Mouse (Mus musculus) ES-Bruce4 (cell line): ENCODE data around the gene Mc1r. TPM values are rescaled to one million over a fixed set of nuclear protein-coding genes. Genes with fewer than 3 reads are reported as not detected.

Experiments used
- H3K27ac ChIP-seq: 2 replicates; pipeline ENCODE4 v1.5.1; 2012; ENCODE audit warnings: low read length, inconsistent platforms; ENCODE audit not compliant: insufficient read depth
- H3K27me3 ChIP-seq: 2 replicates; pipeline ENCODE4 v1.6.1; 2012; ENCODE audit warnings: mild to moderate bottlenecking, low read length, inconsistent platforms; ENCODE audit not compliant: control insufficient read depth, poor library complexity, insufficient read depth, severe bottlenecking
- H3K36me3 ChIP-seq: 2 replicates; pipeline ENCODE4 v1.6.1; 2012; ENCODE audit warnings: inconsistent platforms, mild to moderate bottlenecking, low read length, moderate library complexity; ENCODE audit not compliant: control insufficient read depth, poor library complexity, insufficient read depth, severe bottlenecking
- H3K4me1 ChIP-seq: one replicate; pipeline ENCODE4 v1.8.1; 2011; ENCODE audit warnings: low read length; ENCODE audit not compliant: control insufficient read depth, insufficient read depth
- H3K4me3 ChIP-seq: 2 replicates; pipeline ENCODE4 v1.5.1; 2011; ENCODE audit warnings: low read depth, mild to moderate bottlenecking, low read length
- H3K9ac ChIP-seq: 2 replicates; pipeline ENCODE4 v1.6.1; 2012; ENCODE audit warnings: low read depth, mild to moderate bottlenecking, inconsistent platforms; ENCODE audit not compliant: poor library complexity, severe bottlenecking
- H3K9me3 ChIP-seq: replicated peaks from 2 replicates; pipeline ENCODE4 v1.6.1; 2012; ENCODE audit warnings: mild to moderate bottlenecking, low read length, inconsistent platforms; ENCODE audit not compliant: control insufficient read depth, poor library complexity, insufficient read depth, severe bottlenecking
- CTCF ChIP-seq: IDR thresholded peaks from one replicate; pipeline ENCODE4 v1.8.1; 2011; ENCODE audit warnings: low read depth, low read length
- EP300 ChIP-seq: IDR thresholded peaks from 2 replicates; pipeline ENCODE4 v1.6.1; 2011; ENCODE audit warnings: low read depth, low read length; ENCODE audit not compliant: insufficient read depth
- POLR2A ChIP-seq: IDR thresholded peaks from one replicate; pipeline ENCODE4 v1.8.1; 2011; ENCODE audit warnings: low read length; ENCODE audit not compliant: insufficient read depth
- polyA plus RNA-seq: library from polyadenylated mRNA; stranded (reverse); fragments of >200 nt; gene quantifications from 2 replicates; pipeline ENCODE4 v1.2.4, GENCODE M21; 2011; ENCODE audit warnings: low read depth; ENCODE audit not compliant: missing spikeins, insufficient read depth, insufficient read length

Gene Mc1r
- polyA plus RNA-seq, 1 experiment, result not detected

- no peaks in the 10 kb centered on the region for H3K27me3 ChIP-seq
- H3K36me3 ChIP-seq, result peaks cover 28% of the 10 kb centered on the region
- H3K27ac ChIP-seq, result no peak overlapping the region
- H3K9ac ChIP-seq, result no peak overlapping the region
- TF ChIP-seq CTCF, result no peak
- no peak for TF ChIP-seq EP300
- no peak for TF ChIP-seq POLR2A
- no peaks in the 10 kb centered on the region for H3K9me3 ChIP-seq
- H3K4me1 ChIP-seq, result no peaks in the 10 kb centered on the region
- no peak overlapping the region for H3K4me3 ChIP-seq
These were observed 25.2 kb upstream of the Mc1r start for GRCm38 (mm10) chr8:123381711-123382110.

DNA sequence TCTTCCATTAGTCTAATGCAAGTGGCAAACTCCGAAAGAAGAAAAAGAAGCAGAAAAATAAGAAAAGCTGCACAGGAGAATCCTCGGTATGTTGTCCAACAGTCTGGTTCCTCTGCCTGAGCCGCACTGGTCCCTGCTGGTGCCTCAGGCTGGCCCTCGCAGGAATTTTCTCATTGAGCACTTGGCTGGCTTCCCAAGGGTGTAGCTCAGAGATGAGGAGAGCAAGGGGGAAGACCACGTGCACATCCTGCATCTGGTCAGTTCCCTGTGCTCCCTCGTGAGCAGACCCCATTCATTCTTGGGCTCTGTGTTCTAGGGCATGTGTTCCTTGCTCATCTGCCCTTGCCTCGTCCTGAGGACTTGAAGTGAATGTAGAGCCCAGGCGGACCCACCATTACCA, 24.4 kb upstream of the Mc1r start:
- Histone ChIP-seq H3K9me3 (no peaks in the 10 kb centered on the region), H3K9ac (no peak overlapping the region), H3K4me1 (no peaks in the 10 kb centered on the region), H3K27me3 (no peaks in the 10 kb centered on the region), H3K4me3 (no peak overlapping the region), H3K36me3 (peaks cover 31% of the 10 kb centered on the region), H3K27ac (no peak overlapping the region)
- TF ChIP-seq CTCF, result no peak
- no peak for TF ChIP-seq EP300
- no peak for TF ChIP-seq POLR2A

GRCm38 (mm10) chr8:123384883-123385540, 21.9 kb upstream of the Mc1r start:
- H3K9ac ChIP-seq, result no peak overlapping the region
- H3K4me3 ChIP-seq, result no peak overlapping the region
- no peaks in the 10 kb centered on the region for H3K4me1 ChIP-seq
- H3K36me3 ChIP-seq, result peaks cover 39% of the 10 kb centered on the region
- TF ChIP-seq CTCF (peak; percentile 41), POLR2A (no peak)
- no peaks in the 10 kb centered on the region for H3K27me3 ChIP-seq
- no peak overlapping the region for H3K27ac ChIP-seq
- no peaks in the 10 kb centered on the region for H3K9me3 ChIP-seq

GRCm38 (mm10) chr8:123387041-123387440, 19.9 kb upstream of the Mc1r start:
- H3K4me1 ChIP-seq, result no peaks in the 10 kb centered on the region
- H3K27ac ChIP-seq, result no peak overlapping the region
- no peak overlapping the region for H3K4me3 ChIP-seq
- H3K27me3 ChIP-seq, result no peaks in the 10 kb centered on the region
- peaks cover 47% of the 10 kb centered on the region for H3K36me3 ChIP-seq
- H3K9ac ChIP-seq, result no peak overlapping the region
- no peaks in the 10 kb centered on the region for H3K9me3 ChIP-seq
- TF ChIP-seq EP300 (no peak), CTCF (no peak), POLR2A (no peak)

DNA sequence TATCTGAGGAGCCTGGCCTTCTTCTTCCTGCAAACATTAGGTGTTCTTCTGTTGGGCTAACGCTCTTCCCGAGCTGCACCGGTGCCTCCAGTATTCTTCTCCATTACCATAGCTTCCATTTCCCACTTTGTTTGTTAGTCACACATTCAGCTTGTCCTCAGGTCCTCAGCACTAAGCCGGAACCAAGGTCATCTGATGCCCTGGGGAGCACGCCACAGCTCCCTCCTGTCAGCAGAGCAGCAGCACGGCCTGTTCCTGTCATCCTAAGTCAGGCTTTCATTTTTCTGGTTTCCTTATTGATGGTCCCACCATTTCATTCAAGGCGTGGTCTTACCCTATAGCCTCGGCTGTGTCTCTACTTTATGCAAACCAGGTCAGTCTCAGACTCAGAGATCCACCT, 19.1 kb upstream of the Mc1r start:
- no peak overlapping the region for H3K27ac ChIP-seq
- peaks cover 53% of the 10 kb centered on the region for H3K36me3 ChIP-seq
- no peak overlapping the region for H3K9ac ChIP-seq
- TF ChIP-seq POLR2A, result no peak
- TF ChIP-seq EP300, result no peak
- TF ChIP-seq CTCF, result no peak
- H3K27me3 ChIP-seq, result no peaks in the 10 kb centered on the region
- no peaks in the 10 kb centered on the region for H3K9me3 ChIP-seq
- no peaks in the 10 kb centered on the region for H3K4me1 ChIP-seq
- no peak overlapping the region for H3K4me3 ChIP-seq

DNA sequence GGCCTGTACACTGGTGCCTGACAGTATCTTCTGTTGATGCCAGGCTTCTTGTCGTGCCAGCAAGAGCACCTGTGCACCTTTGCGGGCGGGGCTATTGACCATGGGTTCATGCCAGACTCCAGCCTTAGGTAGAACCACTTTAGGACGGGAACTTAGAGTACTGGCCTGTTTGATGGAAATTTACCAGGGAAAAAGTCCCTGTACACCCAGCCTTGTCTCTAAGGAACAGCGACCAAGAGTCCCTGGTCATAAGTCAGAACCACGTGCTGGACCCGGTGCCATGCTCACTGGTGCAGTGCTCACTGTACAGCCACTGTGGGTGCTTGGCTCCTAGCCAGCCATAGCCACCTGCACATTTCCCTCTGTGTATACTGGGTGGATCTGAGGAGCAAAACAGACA, 17.9 kb upstream of the Mc1r start:
- no peak overlapping the region for H3K4me3 ChIP-seq
- no peaks in the 10 kb centered on the region for H3K27me3 ChIP-seq
- H3K4me1 ChIP-seq, result no peaks in the 10 kb centered on the region
- no peak overlapping the region for H3K9ac ChIP-seq
- no peaks in the 10 kb centered on the region for H3K9me3 ChIP-seq
- H3K27ac ChIP-seq, result no peak overlapping the region
- H3K36me3 ChIP-seq, result peaks cover 49% of the 10 kb centered on the region
- TF ChIP-seq CTCF (no peak), POLR2A (no peak), EP300 (no peak)
